Mouse (Mus musculus) heart, postnatal 0 days (tissue): ENCODE measurements around the gene Ube2l6.

ENCODE experiments used
- CTCF ChIP-seq: IDR thresholded peaks from 2 replicates; pipeline ENCODE4 v1.5.1; 2016; ENCODE audit warnings: antibody characterized with exemption, control low read depth, low read depth
- EP300 ChIP-seq: IDR thresholded peaks from 2 replicates; pipeline ENCODE4 v1.6.1; 2016; ENCODE audit warnings: antibody characterized with exemption, low read depth

- TF ChIP-seq CTCF = no peak
- no peak for TF ChIP-seq EP300
Observed at GRCm38 (mm10) chr2:84762295-84762694, 36.3 kb upstream of the Ube2l6 start.
